ENCODE assay signal across 19 mouse cellular contexts in the genomic region with DNA sequence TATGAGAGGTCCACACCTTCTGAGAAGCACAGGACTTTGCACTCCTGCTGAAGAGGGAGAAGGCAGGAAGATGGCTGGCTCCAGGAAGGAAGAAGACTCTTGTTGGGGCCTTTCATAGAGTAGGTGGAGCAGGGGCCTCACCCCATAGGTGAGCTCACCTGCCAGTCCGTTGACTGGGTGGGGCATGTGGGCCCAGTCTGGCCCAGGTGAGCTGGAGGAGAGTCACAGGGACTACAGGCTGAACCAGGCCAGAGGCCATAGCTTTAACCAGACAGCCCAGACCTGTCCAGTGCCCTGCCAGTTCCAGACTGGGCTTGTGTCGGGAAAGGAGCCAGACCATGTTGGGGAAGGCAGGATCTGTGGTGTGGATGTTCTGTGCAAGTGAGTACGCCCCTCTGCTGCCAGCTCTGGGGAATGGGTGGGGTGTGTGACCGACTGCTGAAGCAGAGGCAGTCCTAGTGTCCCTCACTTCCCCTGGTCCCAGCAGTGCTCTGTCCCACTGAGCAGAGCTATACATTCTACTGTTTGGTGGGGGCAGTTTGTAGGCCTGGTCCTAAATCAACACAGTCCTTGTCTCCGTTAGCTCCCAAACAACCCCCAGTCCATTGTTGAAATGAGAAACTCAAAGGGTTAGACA. TPM values are rescaled to one million over a fixed set of nuclear protein-coding genes. Genes with fewer than 3 reads are reported as not detected.
DNase-seq lines count a peak whose midpoint lies in the region; ATAC-seq lines count a peak whose summit lies in the region.
"Had no signal": no experiment of that assay in that cellular context is flagged by ENCODE, and none has a peak within 500 bp of the region (broad histone marks: within the 10 kb centered on the region; RNA-seq: fewer than 3 reads in every experiment).

A gene (plus strand): TSS at position 15 of the 637 bp plus-strand sequence.

- DNase-seq in heart, postnatal 10 days: no peak
- DNase-seq in 3T3-L1 (ENCODE audit: low read depth, low spot score) (peak; percentile 29), R1 (ENCODE audit: low read depth, low spot score) (peak; percentile 69)
- no peak for DNase-seq in limb, embryonic 11.5 days (ENCODE audit: low spot score)
- no peak for DNase-seq in Muller cell, postnatal 12 days (ENCODE audit: inconsistent ontology term)
- DNase-seq in spleen, postnatal 10 days (ENCODE audit: low spot score in 2 of 2): no peak
- DNase-seq: cerebellum, adult 2 months; kidney, adult 9 months; layer of hippocampus, adult 9-11 months; lung, adult 2 months; thymus, postnatal 14 days had no signal

- peaks cover 65% of the 10 kb centered on the region for H3K4me1 ChIP-seq in heart, embryonic 13.5 days
- peaks cover 22% of the 10 kb centered on the region for H3K4me1 ChIP-seq in limb, embryonic 11.5 days (ENCODE audit: control insufficient read depth, insufficient read depth, low read length)
- H3K4me1 ChIP-seq in kidney, embryonic 14.5 days (ENCODE audit: control insufficient read depth, insufficient read depth, low read length): peaks cover 6% of the 10 kb centered on the region; the same call in 1 of the 2 replicates
- H3K4me1 ChIP-seq: forebrain, embryonic 13.5 days had no signal

- H3K9me3 ChIP-seq in heart, embryonic 13.5 days: no peaks in the 10 kb centered on the region
- no peaks in the 10 kb centered on the region for H3K9me3 ChIP-seq in limb, embryonic 11.5 days (ENCODE audit: control insufficient read depth, low read length)
- no peaks in the 10 kb centered on the region for H3K9me3 ChIP-seq in kidney, embryonic 14.5 days (ENCODE audit: control insufficient read depth, low read length)
- H3K9me3 ChIP-seq: forebrain, embryonic 13.5 days; hindbrain, embryonic 13.5 days; limb, embryonic 12.5 days had no signal

- intact Hi-C loops in heart, postnatal 10 days (cut with DNase I): no loop called here

- peaks cover 6% of the 10 kb centered on the region for H3K36me3 ChIP-seq in heart, embryonic 13.5 days
- H3K36me3 ChIP-seq in limb, embryonic 11.5 days (ENCODE audit: control insufficient read depth, insufficient read depth, low read length): no peaks in the 10 kb centered on the region
- H3K36me3 ChIP-seq in kidney, embryonic 14.5 days (ENCODE audit: control insufficient read depth, insufficient read depth, low read length): no peaks in the 10 kb centered on the region
- H3K36me3 ChIP-seq: hindbrain, embryonic 13.5 days; limb, embryonic 12.5 days had no signal

- WGBS in heart, embryonic 13.5 days: 61% methylated on average over 5 of the region's 5 CpGs
- WGBS in limb, embryonic 11.5 days: 73% methylated on average over 5 of the region's 5 CpGs
- WGBS in kidney, embryonic 14.5 days: 78% methylated on average over 5 of the region's 5 CpGs

- H3K9ac ChIP-seq in heart, embryonic 13.5 days: peak within 1 kb of the TSS; percentile 51; the same call in 1 of the 2 replicates
- no peak within 1 kb of the TSS for H3K9ac ChIP-seq in limb, embryonic 11.5 days (ENCODE audit: low read length)
- no peak within 1 kb of the TSS for H3K9ac ChIP-seq in kidney, embryonic 14.5 days (ENCODE audit: low read depth, low read length)
- H3K9ac ChIP-seq: forebrain, embryonic 13.5 days; hindbrain, embryonic 13.5 days; limb, embryonic 12.5 days had no signal

- H3K4me3 ChIP-seq in heart, embryonic 13.5 days: no peak within 1 kb of the TSS
- H3K4me3 ChIP-seq in limb, embryonic 11.5 days (ENCODE audit: low read depth, low read length): no peak within 1 kb of the TSS
- no peak within 1 kb of the TSS for H3K4me3 ChIP-seq in kidney, embryonic 14.5 days (ENCODE audit: low read length)
- H3K4me3 ChIP-seq: forebrain, embryonic 13.5 days; hindbrain, embryonic 13.5 days; limb, embryonic 12.5 days had no signal

- no peak within 1 kb of the TSS for H3K4me2 ChIP-seq in heart, embryonic 13.5 days
- no peak within 1 kb of the TSS for H3K4me2 ChIP-seq in limb, embryonic 11.5 days (ENCODE audit: low read depth, severe bottlenecking)
- H3K4me2 ChIP-seq in kidney, embryonic 14.5 days (replicated peaks; ENCODE audit: low read depth, low read length): no peak within 1 kb of the TSS
- H3K4me2 ChIP-seq: forebrain, embryonic 13.5 days; hindbrain, embryonic 13.5 days; limb, embryonic 12.5 days had no signal

- H3K27me3 ChIP-seq in heart, embryonic 13.5 days (replicated peaks): no peaks in the 10 kb centered on the region
- H3K27me3 ChIP-seq in limb, embryonic 11.5 days (ENCODE audit: control insufficient read depth, insufficient read depth, low read length): no peaks in the 10 kb centered on the region
- H3K27me3 ChIP-seq in kidney, embryonic 14.5 days (ENCODE audit: control insufficient read depth, insufficient read depth, low read length): no peaks in the 10 kb centered on the region
- H3K27me3 ChIP-seq: CH12.LX; forebrain, embryonic 13.5 days; limb, embryonic 12.5 days had no signal

- peak within 1 kb of the TSS; percentile 98 for H3K27ac ChIP-seq in heart, embryonic 13.5 days (replicated peaks)
- peak within 1 kb of the TSS; percentile 30; the same call in 1 of the 2 replicates for H3K27ac ChIP-seq in limb, embryonic 11.5 days (replicated peaks; ENCODE audit: low read depth, low read length)
- H3K27ac ChIP-seq in kidney, embryonic 14.5 days (ENCODE audit: low read depth, low read length): no peak within 1 kb of the TSS
- H3K27ac ChIP-seq: forebrain, embryonic 13.5 days; hindbrain, embryonic 13.5 days; limb, embryonic 12.5 days had no signal

- no peak for ATAC-seq in heart, embryonic 13.5 days (ENCODE audit: extremely low read depth, insufficient number of reproducible peaks, low FRiP score, low TSS enrichment)
- no peak for ATAC-seq in limb, embryonic 11.5 days (ENCODE audit: insufficient number of reproducible peaks, low FRiP score, low TSS enrichment, low read depth)
- no peak for ATAC-seq in kidney, embryonic 14.5 days (ENCODE audit: low FRiP score, low TSS enrichment)
- ATAC-seq: forebrain, embryonic 13.5 days had no signal

RNA-seq across cellular contexts. Expression of the gene that starts here (rescaled TPM):
- polyA plus RNA-seq in heart, embryonic 13.5 days (2015; fragmentation: Nextera tagmentation; extraction: Ambion mirVana): 0.13 TPM in 1 of 2 replicates, not detected in the other
- total RNA-seq in heart, postnatal 10 days (2021): not detected
- polyA plus RNA-seq in limb, embryonic 11.5 days (2014; fragmentation: Nextera tagmentation; extraction: Ambion mirVana): 0.08 and 0.16 TPM in 2 replicates
- polyA plus RNA-seq in kidney, embryonic 14.5 days (2014; fragmentation: Nextera tagmentation; extraction: Ambion mirVana): 0.55 and 0.74 TPM in 2 replicates
- total RNA-seq: gastrocnemius, adult 18-20 months; megakaryocyte progenitor cell, adult 5-6 weeks had no signal
- polyA plus RNA-seq: cerebellum, adult 2 months; forebrain, embryonic 13.5 days had no signal

Comparison
In these comparisons a context has a peak if more than half of its experiments do, and no peak if none do; other contexts are left out.
1. DNase-seq: peak in 3T3-L1 (single experiment) and R1 (single experiment); none in heart, postnatal 10 days (0 of 2), limb, embryonic 11.5 days (single experiment), Muller cell, postnatal 12 days (single experiment) and spleen, postnatal 10 days (0 of 2).